Mouse (Mus musculus) forelimb bud, embryonic 11.5 days (tissue): ENCODE measurements around the gene Hist1h2bf.
"Not testable (repeated sequence)": the region's sequence is repeated elsewhere in the genome, so short reads cannot be mapped to it uniquely, and the experiment has no call there.

Source experiments
- DNase-seq: peaks from one replicate; pipeline ENCODE4 v3.0.0-alpha.2; 2012; ENCODE audit warnings: low read depth, low spot score

Gene Hist1h2bf

DNA sequence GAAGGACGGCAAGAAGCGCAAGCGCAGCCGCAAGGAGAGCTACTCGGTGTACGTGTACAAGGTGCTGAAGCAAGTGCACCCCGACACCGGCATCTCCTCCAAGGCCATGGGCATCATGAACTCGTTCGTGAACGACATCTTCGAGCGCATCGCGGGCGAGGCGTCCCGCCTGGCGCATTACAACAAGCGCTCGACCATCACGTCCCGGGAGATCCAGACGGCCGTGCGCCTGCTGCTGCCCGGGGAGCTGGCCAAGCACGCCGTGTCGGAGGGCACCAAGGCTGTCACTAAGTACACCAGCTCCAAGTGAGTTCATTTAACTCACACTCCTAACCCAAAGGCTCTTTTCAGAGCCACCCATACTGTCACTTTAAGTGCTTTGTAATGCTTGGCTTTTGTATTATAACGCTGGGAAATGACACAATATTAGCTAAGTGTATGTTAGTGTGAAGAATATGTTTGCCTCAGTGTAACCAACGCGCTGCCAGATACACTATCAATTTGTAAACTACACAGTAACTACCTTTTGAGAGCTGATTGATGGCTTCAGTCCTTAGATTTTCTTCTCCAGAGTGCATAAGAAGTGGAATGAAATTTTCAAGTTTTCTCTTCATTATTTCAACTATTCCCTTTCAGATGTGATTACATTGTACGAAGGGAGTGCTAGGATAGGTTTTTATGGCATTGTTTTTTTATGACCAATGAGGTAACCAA is 2.3 kb downstream of the Hist1h2bf start:
- not testable (repeated sequence) for DNase-seq

- peak; percentile 95 for DNase-seq
Measured at GRCm38 (mm10) chr13:23571022-23571503, 2.9 kb downstream of the Hist1h2bf start, which contains the start of the genes Hist1h2ae and Hist1h2bg. TSS of gene Hist1h2ae (minus strand) at chr13:23571220. TSS of gene Hist1h2bg (plus strand) at chr13:23571396.

- not testable (repeated sequence) for DNase-seq
Measured at GRCm38 (mm10) chr13:23570261-23571021, 3.6 kb downstream of the Hist1h2bf start.

GRCm38 (mm10) chr13:23564482-23564881 is 9.5 kb downstream of the Hist1h2bf start:
- no peak for DNase-seq

DNA sequence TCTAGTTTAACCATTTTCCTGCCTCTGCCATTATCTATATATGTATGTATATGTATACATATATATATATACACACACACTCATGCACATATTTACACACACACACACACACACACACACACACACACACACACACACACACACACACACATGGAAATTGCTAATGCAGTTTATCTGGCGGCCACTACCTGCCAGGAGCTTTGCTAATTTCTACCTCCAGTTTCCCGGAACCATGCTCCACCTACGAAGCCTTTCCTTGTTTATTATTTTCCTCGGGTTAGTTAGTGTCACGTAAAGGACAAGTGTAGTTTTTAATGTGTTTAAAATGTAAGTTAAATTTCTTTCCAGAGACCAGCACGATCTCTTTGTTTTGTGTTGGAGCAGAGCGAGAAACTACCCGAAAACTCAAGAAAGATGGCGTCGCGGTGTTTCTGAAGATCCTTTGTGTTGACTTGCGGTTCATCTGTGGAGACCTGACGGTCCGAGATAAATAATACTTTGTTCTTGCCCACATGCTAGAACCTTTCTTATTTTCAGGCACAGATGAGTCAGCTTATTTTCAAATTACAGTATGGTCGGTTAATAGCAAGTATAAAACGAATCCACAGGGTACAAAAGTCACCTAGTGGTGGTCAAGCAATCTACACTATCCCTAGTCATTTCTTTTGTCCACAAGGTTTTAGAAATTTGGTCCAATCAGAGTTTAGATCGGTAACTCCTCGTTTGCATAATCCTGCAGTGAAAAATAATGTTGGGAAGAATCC is 11.1 kb downstream of the Hist1h2bf start:
- DNase-seq = peak; percentile 80

DNA sequence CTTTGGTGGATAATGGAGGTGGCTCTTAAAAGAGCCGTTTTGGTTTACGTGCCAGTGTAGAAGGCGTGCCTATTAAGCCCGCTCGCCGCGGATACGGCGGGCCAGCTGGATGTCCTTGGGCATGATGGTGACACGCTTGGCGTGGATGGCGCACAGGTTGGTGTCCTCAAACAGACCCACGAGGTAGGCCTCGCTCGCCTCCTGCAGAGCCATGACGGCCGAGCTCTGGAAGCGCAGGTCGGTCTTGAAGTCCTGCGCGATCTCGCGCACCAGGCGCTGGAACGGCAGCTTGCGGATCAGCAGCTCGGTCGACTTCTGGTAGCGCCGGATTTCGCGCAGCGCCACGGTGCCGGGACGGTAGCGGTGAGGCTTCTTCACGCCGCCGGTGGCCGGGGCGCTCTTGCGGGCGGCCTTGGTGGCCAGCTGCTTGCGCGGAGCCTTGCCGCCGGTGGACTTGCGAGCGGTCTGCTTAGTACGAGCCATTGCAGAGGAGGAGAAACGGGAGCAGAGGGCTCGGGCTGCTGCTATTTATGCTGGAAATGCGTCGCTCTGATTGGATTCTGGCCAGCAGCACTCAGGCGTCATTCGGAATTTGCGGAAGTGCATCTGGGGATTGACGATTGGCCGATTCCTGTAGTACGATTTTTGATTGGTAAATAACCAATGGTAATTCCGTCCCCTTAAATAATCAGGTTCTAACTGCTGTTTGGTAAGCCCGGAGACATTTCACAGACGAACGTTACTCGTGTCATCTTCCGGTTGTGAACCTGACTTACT is 11.9 kb downstream of the Hist1h2bf start, which contains the start of gene Hist1h3e:
Gene Hist1h3e, minus strand, starts transcription at position 487 of the 777 bp plus-strand sequence.
- peak; percentile 99 for DNase-seq

- not testable (repeated sequence) for DNase-seq
Measured at GRCm38 (mm10) chr13:23561531-23561882, 12.5 kb downstream of the Hist1h2bf start.

GRCm38 (mm10) chr13:23560699-23561098 is 13.3 kb downstream of the Hist1h2bf start:
- DNase-seq = not testable (repeated sequence)

DNA sequence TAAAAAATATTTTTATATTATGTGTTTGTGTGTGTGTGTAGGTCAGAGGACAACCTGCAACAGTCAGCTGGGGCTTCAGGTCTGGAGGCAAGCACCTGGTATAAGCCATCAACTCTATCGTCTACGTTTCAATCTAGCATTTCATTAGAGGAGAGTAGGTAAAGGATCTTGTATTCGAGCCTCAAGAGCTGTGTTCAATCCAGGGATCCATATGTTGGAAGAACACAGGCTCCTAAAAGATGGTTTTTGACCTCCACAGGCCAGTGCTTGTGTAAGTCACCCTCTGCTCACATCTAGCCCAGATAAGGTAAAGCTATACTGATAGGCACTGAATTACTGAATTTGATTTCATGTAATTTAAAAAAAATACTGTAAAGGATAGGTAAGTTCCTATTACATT is 17.1 kb downstream of the Hist1h2bf start:
- no peak for DNase-seq

DNA sequence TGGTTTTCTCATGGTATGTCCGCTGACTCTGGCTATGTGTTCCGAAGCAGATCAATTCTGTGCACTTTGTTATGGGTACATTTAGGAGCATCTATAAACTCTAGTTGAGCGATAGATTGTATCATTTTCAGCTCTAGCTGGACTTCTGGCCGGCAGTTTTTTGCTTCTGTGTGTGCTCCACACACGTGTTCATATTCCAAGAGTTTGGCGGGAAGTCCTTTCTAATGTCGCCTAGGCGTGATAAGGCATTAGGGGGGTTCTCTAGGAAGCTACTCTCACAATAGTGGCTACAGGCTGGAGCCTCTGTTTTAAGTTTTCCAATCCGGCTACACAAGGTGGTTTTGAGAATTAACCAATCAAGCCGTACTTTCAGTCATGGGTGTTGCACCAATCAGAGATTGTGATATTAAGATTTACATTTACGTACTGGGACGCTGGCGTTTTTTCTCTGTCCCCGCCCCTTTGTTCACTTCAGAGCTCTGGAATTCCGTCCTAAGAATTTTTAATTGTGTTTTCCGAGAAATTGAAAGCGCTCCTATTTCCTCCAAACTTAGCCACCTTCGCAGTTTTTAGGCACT is 18.1 kb downstream of the Hist1h2bf start:
- peak; percentile 93 for DNase-seq

GRCm38 (mm10) chr13:23554925-23555838 is 18.8 kb downstream of the Hist1h2bf start:
- DNase-seq = peak; percentile 93

DNA sequence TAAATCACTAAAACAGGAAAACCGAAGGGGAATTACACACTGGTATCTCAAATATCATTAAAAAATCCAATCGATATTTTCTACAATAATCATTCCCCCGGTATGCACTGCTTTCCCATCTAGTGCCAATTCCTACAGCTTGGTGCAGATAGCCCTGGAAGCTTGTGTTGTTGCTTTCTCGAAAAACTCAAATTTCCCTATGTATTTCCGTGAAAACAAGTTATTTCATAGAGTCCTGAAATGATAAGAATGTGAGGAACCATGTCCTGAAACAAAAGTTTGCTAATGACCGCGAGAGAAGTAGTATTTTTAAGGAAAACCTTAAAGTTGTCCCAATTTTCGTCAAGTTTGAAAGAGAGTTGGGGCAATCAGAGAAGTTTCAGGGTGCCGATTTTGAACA is 19.6 kb downstream of the Hist1h2bf start:
- no peak for DNase-seq

- DNase-seq = no peak
Measured at GRCm38 (mm10) chr13:23552962-23553361, 21.0 kb downstream of the Hist1h2bf start, which contains the start of gene Hist1h1d. TSS of gene Hist1h1d (plus strand) at chr13:23553262.

DNA sequence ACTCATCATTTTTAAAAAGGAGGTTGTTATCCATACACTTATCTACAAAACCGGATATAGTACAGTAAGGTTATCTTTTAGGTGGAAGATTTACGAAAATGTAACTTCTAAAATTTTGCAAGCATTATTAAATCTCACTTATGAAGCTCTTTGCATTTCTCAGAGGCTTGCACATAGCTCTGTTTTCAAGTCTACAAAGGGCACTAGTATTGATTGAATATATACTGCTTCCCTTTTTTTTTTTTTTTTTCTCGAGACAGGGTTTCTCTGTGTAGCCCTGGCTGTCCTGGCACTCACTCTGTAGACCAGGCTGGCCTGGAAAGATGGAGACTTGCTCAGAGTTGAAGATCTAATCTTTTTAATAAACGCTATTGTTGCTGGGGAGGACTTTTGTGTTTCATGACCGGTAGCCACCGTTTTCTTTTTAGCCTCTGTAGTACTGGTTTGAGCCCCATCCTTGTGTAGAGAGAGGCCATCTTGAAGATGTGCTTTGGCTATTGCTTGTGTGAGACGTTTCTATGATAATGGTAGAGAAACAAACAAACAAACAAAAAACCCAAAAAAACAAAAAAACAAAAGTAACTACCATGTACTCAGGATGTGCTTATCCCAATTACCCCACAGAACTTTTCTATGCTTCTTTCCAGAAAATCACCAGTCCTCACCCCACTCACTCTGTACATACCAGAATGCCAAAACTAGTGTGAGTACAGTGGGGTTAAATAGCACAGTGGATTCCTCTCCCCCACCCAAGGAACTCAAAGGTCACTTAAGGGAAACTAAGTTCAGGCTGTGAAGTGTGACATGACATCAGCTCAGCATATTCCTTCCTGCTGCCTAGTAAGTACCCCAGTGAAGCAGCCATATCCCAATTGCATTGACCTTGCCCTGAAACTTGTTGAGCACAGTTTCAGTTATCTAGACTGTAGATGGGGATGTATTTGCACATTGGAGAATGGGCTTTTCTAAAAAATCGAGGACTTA is 21.8 kb downstream of the Hist1h2bf start:
- no peak for DNase-seq

DNA sequence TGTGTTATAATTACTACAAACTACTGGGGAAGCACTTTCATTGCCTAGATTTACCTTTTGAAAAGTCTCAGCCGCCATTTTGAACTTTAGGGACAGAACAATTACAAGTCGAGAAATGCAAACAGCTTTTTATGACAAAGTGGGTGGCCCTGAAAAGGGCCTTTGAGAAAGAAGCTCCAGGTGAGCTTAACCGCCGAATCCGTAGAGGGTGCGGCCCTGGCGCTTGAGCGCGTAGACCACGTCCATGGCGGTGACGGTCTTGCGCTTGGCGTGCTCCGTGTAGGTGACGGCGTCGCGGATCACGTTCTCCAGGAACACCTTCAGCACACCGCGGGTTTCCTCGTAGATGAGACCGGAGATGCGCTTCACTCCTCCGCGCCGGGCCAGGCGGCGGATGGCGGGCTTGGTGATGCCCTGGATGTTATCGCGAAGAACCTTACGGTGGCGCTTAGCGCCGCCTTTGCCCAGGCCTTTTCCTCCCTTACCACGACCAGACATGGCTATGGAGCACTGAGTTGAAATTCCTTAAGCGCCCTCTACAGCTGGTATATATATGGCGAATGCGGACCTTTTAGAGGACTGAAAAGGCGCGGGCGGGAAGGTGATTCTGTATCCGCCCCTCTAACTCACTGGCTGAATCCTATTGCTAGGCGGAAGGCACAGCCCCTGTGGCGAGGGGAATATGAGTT is 22.7 kb downstream of the Hist1h2bf start, which contains the start of gene Hist1h4f:
Gene Hist1h4f, minus strand, starts transcription at position 503 of the 689 bp plus-strand sequence.
- DNase-seq = peak; percentile 97

- DNase-seq = no peak
Measured at GRCm38 (mm10) chr13:23550761-23551145, 23.2 kb downstream of the Hist1h2bf start.

- no peak for DNase-seq
Measured at GRCm38 (mm10) chr13:23546694-23547093, 27.3 kb downstream of the Hist1h2bf start.

DNA sequence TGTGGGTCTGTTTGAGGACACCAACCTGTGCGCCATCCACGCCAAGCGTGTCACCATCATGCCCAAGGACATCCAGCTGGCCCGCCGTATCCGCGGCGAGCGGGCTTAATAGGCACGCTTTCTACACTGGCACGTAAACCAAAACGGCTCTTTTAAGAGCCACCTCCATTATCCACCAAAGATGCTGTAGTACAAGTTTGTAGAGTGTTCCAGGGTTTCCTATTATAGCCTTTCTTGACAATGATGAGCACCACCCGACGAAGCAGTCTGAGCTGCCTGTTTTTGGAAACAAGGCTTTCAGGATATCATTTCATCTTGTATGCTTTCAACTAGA is 29.2 kb downstream of the Hist1h2bf start:
- not testable (repeated sequence) for DNase-seq
